Mouse (Mus musculus): Measurements from ENCODE around the gene Zc3hav1l. TPM values are rescaled to one million over a fixed set of nuclear protein-coding genes. Genes with fewer than 3 reads are reported as not detected.

Zc3hav1l gene
- 0.42 TPM for polyA plus RNA-seq (2017; shearing (Covaris generic))

GRCm38 (mm10) chr6:38298761-38299401 lies at the start of gene Zc3hav1l:
Zc3hav1l (minus strand) TSS chr6:38299259.

GRCm38 (mm10) chr6:38253736-38254641 lies 45.1 kb downstream of the Zc3hav1l start, which contains the start of gene D630045J12Rik:
D630045J12Rik (minus strand) TSS chr6:38254009.

Other genes starting within 250 kb of the Zc3hav1l start
- gene Tmem213, start 190.0 kb downstream of the Zc3hav1l start, polyA plus RNA-seq (2017; shearing (Covaris generic)) = not detected
- gene Atp6v0a4, start 174.7 kb downstream of the Zc3hav1l start, polyA plus RNA-seq (2017; shearing (Covaris generic)) = not detected
- gene D630045J12Rik, start 45.2 kb downstream of the Zc3hav1l start, polyA plus RNA-seq (2017; shearing (Covaris generic)) = 0.12 TPM
- 94.5 TPM for gene Zc3hav1, start 55.3 kb upstream of the Zc3hav1l start, polyA plus RNA-seq (2017; shearing (Covaris generic))
- 0.42 TPM for gene Ttc26, start 82.2 kb upstream of the Zc3hav1l start, polyA plus RNA-seq (2017; shearing (Covaris generic))
- gene Ubn2, start 134.7 kb upstream of the Zc3hav1l start, polyA plus RNA-seq (2017; shearing (Covaris generic)) = 12.2 TPM
- gene Fmc1, start 234.2 kb upstream of the Zc3hav1l start, polyA plus RNA-seq (2017; shearing (Covaris generic)) = 65.6 TPM